Mouse (Mus musculus) cerebellum, adult 2 months (tissue): ENCODE results near the gene Cacna2d4.

Experiments used
- CTCF ChIP-seq: fragments of 200-500 bp; IDR thresholded peaks from 2 replicates; pipeline ENCODE4 v1.5.1; 2011; ENCODE audit warnings: low read depth, mild to moderate bottlenecking, control low read depth, low read length, moderate library complexity, borderline replicate concordance; ENCODE audit not compliant: insufficient read depth
- POLR2A ChIP-seq: fragments of 200-500 bp; IDR thresholded peaks from 2 replicates; pipeline ENCODE4 v1.6.1; 2011; ENCODE audit warnings: low read length, control low read depth, borderline replicate concordance; ENCODE audit not compliant: insufficient read depth

DNA sequence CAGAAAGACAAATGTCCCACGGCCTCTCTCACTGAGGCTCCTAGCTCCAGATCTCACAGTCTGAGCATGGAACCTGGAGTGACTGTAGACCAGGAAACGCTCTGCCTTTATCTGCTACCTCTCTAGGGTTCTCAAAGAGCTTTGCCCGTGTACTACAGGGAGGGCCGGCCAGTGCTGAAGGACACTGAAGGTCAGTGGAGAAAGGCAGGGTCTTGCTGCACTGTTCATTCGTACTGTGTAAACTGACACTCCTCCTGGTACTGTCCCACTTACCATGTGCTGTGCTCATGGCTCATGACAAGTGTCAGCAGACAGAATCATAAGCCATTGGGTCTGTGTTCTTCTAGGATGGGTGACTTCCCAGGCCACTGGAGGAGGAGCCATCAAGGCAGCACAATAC lies 23.0 kb upstream of the Cacna2d4 start:
- TF ChIP-seq CTCF = no peak
- no peak for TF ChIP-seq POLR2A
